Mouse (Mus musculus) ovary, postnatal 14 days (tissue): ENCODE measurements around the gene Clec4a4.
"Not testable (repeated sequence)": the region's sequence is repeated elsewhere in the genome, so short reads cannot be mapped to it uniquely, and the experiment has no call there.

Experiments
- DNase-seq: peaks from one replicate; pipeline ENCODE4 v3.0.0; 2022; ENCODE audit warnings: low spot score

Gene Clec4a4

DNA sequence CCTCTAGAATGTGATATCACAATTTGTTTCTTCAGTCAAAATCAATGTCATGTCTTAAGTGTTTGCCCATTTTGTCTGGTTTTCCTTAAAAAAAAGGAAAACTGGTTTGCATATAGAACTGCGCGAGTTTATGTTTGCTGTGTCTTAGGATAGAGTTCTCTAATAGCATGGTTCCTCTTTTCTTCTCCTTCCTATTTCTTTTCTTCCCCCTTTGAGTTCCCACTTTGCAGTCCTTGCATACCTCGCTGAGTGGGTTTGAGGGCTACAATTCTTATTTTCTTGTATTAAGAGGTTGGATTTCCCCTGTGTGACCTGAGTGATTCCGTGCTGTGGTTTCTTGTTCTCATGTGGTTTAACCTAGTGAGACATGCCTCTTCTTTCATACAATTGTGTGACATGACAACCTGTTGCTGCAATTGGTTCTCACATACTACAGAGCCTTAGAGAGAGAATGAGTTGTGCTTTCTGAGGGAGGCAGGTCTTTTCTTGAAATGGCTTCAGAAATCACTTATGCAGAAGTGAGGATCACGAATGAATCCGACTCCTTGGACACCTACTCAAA, at the start of gene Clec4a4:
Clec4a4 (plus strand) TSS at position 492 of the 562 bp plus-strand sequence.
- no peak for DNase-seq

DNA sequence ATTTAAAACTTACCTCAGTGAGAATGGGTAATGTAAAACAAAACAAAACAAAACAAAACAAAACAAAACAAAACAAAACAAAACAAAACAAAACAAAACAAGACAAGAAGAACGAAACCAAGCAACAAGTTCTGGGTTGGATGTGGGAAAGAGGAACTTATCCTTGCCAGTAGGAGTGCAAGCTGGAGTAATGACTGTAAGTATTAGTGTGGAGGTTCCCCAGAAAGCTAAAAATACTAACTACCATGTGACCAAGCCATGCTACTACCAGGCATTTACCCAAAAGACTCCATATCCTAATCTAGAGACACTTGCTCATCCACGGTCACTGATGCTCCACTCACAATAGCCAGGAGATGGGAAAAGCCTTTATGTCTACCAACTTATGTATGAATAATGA, 43.4 kb upstream of the Clec4a4 start:
- DNase-seq, result no peak

DNA sequence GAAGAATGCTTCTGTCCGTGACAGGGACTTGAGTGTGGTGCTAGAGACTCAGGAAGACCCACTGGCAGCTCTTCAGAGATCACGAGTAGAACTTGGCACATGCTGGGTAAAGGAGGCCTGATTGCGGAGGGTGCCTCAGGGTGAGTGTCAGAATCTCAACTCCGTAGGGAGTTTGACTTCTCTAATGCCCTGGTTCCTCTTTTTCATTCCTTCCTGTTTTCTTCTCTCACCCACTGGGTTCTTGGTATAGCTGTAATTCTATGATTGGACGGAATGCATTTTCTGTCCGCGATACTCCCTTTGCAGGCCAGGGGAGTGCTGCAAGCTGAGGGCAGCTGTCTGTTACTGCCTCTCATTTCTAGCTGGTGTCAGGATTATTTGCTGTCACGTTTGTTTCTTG, 37.8 kb upstream of the Clec4a4 start, which contains the start of gene Clec4a3:
Clec4a3 (plus strand) TSS at position 115 of the 400 bp plus-strand sequence.
- DNase-seq, result no peak

DNA sequence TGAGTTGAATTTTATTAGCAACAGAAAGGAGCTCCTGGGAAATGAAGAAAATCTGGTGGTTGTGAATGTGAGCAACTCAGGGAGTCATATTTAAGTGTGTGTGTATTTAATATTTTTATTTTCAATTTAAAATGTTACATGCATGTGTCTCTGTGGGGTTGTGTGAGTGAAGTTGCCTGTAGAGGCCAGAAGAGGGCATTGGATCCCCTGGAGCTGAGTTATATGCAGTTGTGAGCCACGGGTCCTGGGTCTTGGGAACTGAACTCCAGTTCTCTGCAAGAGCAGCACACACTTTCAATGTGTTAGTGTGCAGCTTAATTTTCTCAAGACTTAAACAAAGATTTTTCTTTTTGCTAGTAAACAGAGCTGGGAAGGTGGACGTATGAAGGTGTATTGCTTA, 25.6 kb upstream of the Clec4a4 start:
- no peak for DNase-seq

DNA sequence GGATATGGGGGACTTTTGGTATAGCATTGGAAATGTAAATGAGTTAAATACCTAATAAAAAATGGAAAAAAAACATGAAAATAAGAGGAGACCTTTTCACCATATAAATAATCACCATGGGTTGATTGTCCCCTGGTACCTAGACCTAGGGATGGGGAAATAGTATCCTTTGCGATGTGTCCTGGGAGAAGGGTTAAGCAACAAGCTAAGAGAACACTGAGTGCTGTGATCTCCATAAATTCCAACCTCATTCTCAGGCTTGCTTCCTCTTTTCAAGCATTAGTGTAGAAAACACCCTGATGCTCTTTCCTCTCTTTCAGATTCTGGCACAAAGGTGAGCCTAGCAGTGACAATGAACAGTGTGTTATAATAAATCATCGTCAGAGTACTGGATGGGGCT, 21.1 kb upstream of the Clec4a4 start:
- DNase-seq, result no peak

DNA sequence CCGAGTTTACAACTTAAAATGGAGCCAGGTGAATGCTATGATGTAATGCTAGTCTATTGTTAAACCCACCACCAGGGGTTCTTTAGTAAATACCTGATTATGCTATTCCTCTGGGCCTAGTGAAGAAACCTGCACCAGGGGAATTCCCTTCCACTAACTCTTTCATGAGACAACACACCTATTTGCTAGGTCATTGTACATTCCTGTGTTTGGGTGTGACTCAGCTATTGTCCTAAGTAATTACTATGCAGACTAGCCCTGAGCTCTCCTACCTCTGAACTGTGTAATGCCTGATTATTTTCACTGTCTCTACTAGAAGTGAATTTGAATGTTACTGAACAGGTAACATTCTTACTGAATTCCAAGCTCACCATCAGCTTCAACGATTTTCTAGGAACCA, 14.5 kb downstream of the Clec4a4 start:
- not testable (repeated sequence) for DNase-seq

DNA sequence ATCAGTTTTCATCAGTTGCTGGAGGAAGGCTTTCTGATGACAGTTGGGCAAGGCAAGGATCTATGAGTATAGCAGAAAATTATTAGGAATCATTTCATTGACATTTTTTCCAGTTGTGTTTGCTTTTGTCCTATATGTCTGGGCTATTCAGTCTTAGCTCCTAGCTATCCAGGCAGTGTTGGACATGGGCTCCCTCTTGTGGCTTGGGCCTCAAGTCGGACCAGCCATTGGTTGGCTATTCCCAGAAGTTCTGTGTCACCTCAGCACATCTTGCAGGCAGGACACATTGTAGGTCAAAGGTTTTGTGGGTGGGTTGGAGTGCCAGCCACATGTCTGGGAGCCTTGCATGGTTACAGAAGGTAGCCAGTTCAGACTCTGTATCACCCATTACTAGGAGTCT, 15.4 kb downstream of the Clec4a4 start:
- peak; percentile 1 for DNase-seq

DNA sequence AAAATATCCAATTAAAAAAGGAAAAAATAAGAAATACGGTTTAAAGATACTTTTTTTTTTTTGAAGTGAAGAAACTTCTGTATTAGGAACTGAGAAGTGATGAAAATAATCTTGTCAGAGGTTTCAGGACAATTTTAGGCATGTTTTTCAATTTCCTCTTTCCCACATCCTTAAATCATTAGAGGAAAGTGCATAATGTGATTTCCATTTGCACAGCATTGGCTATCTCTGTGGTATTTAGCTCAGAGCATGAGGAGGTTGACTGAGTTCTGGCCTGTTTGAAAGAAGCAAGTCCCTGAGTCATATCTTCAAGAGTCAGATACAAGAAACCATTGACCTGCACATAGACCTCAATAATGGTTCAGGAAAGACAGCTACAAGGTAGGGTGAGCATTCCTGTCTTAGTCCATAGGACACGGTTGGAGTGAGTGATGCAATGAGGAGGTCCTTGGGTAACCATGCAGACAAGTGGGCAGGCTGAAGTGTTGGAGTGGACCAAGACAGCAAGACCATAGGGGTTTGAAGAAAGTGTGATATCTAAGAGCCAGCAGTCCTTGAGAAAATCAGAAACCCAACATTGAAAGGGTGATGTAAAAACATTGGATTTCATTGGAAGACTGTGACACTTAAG, 59.7 kb downstream of the Clec4a4 start, which contains the start of gene Clec4b1:
Clec4b1 (plus strand) TSS at position 221 of the 631 bp plus-strand sequence.
- DNase-seq, result no peak
